Mouse (Mus musculus) hindbrain, embryonic 11.5 days (tissue): ENCODE results near the gene Clmn. TPM values are rescaled to one million over a fixed set of nuclear protein-coding genes. Genes with fewer than 3 reads are reported as not detected.

Source experiments
- ATAC-seq: fragments of 200-750 bp; cut with Nextera tagmentation; 2 replicates; pipeline ENCODE4 v1.8.0; 2017; ENCODE audit warnings: mild to moderate bottlenecking, moderate TSS enrichment, moderate library complexity; ENCODE audit not compliant: low FRiP score
- DNase-seq: peaks from one replicate; pipeline ENCODE4 v3.0.0-alpha.2; 2015; ENCODE audit warnings: low spot score
- H3K27ac ChIP-seq: fragments of 300-500 bp; sonication (generic); 2 replicates; pipeline ENCODE4 v1.5.1; 2014; ENCODE audit warnings: mild to moderate bottlenecking, low read depth, low read length
- H3K27me3 ChIP-seq: fragments of 300-500 bp; sonication (generic); 2 replicates; pipeline ENCODE4 v1.6.1; 2014; ENCODE audit warnings: mild to moderate bottlenecking, low read length, moderate library complexity, mixed read lengths; ENCODE audit not compliant: control insufficient read depth, insufficient read depth
- H3K36me3 ChIP-seq: fragments of 300-500 bp; sonication (generic); 2 replicates; pipeline ENCODE4 v1.6.1; 2014; ENCODE audit warnings: mild to moderate bottlenecking, low read length, moderate library complexity, mixed read lengths; ENCODE audit not compliant: control insufficient read depth, insufficient read depth
- H3K4me1 ChIP-seq: fragments of 300-500 bp; sonication (generic); replicated peaks from 2 replicates; pipeline ENCODE4 v1.6.1; 2014; ENCODE audit warnings: low read length, mixed read lengths; ENCODE audit not compliant: control insufficient read depth, insufficient read depth
- H3K4me2 ChIP-seq: fragments of 300-500 bp; sonication (generic); replicated peaks from 2 replicates; pipeline ENCODE4 v1.6.1; 2014; ENCODE audit warnings: mild to moderate bottlenecking, low read depth, low read length
- H3K4me3 ChIP-seq: fragments of 300-500 bp; sonication (generic); 2 replicates; pipeline ENCODE4 v1.5.1; 2014; ENCODE audit warnings: low read depth, low read length
- H3K9ac ChIP-seq: fragments of 300-500 bp; sonication (generic); 2 replicates; pipeline ENCODE4 v1.6.1; 2014; ENCODE audit warnings: low read depth, low read length
- H3K9me3 ChIP-seq: fragments of 300-500 bp; sonication (generic); 2 replicates; pipeline ENCODE4 v1.6.1; 2016; ENCODE audit warnings: low read length; ENCODE audit not compliant: control insufficient read depth
- WGBS: fragments of 180-500 bp; shearing (Covaris S2); extraction: QIAGEN DNeasy Blood & Tissue Kit; methylation state at CpG from one replicate; pipeline ENCODE4 v1.1.7; 2014; 5-methylcytosine and 5-hydroxymethylcytosine counted together
- polyA plus RNA-seq: library from polyadenylated mRNA; unstranded; fragments of >200 nt; fragmentation: Nextera tagmentation; extraction: Ambion mirVana; gene quantifications from 2 replicates; pipeline ENCODE4 v1.2.1, GENCODE M21; 2014

Gene Clmn
- polyA plus RNA-seq, 1 experiment from 2014 or later: 4.3 TPM

DNA sequence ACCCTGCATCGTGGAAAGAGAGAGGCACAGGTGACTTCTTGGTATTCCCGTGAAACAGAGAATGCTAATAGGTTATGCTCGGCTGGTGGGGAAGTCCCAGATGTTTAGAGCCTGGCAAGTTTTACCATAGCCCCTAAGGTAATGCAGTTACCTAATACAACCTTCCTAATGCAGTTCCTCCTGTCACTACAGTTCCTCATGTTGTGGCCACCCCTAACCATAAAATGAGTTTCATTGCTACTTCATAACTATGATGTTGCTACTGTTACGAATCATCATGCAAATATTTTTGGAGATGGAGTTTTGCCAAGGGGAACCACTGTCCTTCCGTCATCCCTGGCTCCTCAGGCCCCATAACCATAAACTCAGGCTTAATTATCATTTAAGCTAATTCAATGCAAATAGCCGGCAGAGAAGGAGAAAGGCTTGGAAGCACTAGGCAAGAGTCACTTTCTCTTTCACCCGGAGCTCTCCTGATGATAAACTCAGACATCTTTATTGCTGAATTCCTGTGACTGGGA is 53.9 kb downstream of the Clmn start:
- ATAC-seq: no peak
- 84% methylated on average over 7 of the region's 7 CpGs for WGBS
- H3K36me3 ChIP-seq: no peaks in the 10 kb centered on the region
- H3K27me3 ChIP-seq: no peaks in the 10 kb centered on the region
- no peak overlapping the region for H3K4me2 ChIP-seq
- DNase-seq: no peak
- no peak overlapping the region for H3K4me3 ChIP-seq
- H3K9me3 ChIP-seq: no peaks in the 10 kb centered on the region
- no peaks in the 10 kb centered on the region for H3K4me1 ChIP-seq
- H3K9ac ChIP-seq: no peak overlapping the region
- no peak overlapping the region for H3K27ac ChIP-seq

DNA sequence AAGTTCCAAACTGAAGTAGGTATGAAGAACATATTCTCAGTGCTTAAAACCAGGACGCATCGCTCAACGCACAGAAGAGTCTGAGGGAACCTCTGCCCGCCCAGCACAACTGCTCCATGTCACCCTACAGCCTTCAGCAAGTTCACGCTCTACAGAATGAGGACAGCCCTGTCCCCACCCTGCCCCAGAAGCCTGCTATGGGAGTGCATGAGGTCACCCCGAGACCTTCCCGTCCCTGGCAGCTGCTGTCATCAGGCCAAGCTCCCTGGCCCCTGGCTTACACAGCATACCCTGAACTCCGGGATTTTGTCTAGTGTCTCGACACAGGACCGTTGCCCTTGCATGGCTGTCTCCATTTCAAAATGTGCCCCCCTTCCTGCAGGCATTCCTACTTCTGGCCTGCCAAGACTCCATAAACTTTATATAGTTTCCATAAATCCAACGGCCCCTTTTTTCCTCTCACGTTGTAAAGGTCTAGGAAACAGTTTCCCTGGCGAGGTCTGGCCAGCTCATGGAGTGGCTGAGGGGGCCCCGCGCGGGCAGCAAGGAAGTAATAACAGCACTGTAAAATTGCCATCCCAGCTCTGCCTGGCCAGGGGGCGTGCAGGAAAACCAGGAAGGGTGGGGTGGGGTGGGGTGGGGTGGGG is 56.3 kb downstream of the Clmn start:
- Histone ChIP-seq H3K9ac (no peak overlapping the region), H3K27ac (no peak overlapping the region), H3K4me2 (no peak overlapping the region), H3K4me3 (no peak overlapping the region), H3K27me3 (no peaks in the 10 kb centered on the region), H3K36me3 (no peaks in the 10 kb centered on the region), H3K9me3 (no peaks in the 10 kb centered on the region), H3K4me1 (no peaks in the 10 kb centered on the region)
- no peak for DNase-seq
- WGBS: 89% methylated on average over 17 of the region's 17 CpGs
- no peak for ATAC-seq

DNA sequence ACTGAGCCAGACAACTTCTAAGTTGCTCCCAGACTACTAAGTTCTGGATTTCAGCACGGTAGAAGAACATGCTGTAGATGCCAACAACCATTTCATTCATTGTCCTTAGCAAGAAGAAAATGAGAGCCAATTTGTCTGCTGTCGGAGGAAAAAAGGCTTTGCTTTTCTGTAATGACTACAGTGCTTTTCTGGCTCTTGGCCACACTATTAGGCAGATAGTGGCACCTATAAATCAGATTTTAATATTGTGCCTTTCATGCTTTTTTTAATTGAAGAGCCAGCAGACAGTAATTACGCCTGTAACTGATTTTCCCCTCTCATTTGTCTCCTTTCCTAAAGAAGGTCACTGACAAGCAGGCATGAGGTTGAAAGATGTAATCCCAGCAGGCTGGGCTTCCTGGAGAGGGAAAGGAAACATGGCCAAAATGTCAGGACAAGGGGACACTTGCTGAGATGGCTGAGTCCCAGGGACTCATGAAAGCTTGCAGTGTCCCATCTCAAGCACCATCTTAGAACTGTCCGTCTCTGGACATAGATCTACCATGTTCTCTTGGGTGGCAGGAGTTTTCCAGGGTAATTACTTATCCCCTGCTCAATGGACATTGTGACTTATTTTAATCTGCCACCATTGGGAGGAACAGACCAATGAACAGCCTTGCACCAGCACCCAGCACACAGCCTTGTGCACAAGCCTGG is 58.0 kb downstream of the Clmn start:
- no peak overlapping the region for H3K27ac ChIP-seq
- ATAC-seq: no peak
- H3K27me3 ChIP-seq: no peaks in the 10 kb centered on the region
- no peak overlapping the region for H3K9ac ChIP-seq
- H3K4me2 ChIP-seq: no peak overlapping the region
- WGBS: 82% methylated on average over 4 of the region's 4 CpGs
- H3K9me3 ChIP-seq: no peaks in the 10 kb centered on the region
- no peak overlapping the region for H3K4me3 ChIP-seq
- no peaks in the 10 kb centered on the region for H3K4me1 ChIP-seq
- DNase-seq: no peak
- H3K36me3 ChIP-seq: no peaks in the 10 kb centered on the region

DNA sequence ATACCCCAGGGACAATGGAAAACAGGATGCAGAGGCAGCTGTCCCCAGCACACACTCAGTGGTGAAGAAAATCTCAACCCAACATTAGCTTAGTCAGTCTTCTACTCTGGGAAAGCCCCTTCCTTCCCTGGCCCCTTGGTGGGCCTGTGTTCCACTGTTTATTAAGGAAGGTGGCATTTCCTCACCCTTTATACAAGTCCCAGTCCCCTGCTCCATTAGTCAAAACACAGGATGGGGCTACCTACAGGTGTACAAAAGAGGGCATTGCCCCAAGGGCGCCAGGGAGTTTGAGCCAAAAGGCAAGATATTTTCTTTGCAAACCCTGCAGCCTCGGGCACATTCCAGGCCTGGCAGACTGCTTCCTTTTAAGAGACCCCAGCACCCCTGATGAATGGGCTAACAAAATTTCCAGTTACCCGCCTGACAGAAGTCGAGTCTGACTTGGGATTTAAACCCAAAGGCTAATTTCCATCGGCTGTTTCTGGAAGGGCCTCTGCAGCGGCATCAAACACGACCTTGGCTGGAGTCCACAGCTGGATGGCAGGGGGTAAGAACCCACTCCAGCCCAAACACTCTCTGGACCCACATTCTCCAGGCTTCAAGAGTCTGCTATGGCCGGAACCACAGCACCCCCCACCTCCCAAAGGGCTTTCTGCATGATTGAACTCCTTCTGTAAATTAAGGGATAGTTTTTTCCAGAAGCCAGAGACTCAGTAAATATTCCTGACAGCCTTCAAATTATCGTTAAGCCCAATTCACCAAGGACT is 63.2 kb downstream of the Clmn start:
- H3K4me3 ChIP-seq: no peak overlapping the region
- ATAC-seq (no peak), DNase-seq (no peak)
- no peak overlapping the region for H3K4me2 ChIP-seq
- H3K4me1 ChIP-seq: no peaks in the 10 kb centered on the region
- H3K36me3 ChIP-seq: no peaks in the 10 kb centered on the region
- H3K27ac ChIP-seq: no peak overlapping the region
- H3K9me3 ChIP-seq: peaks cover 5% of the 10 kb centered on the region; the same call in 1 of the 2 replicates
- WGBS: 68% methylated on average over 9 of the region's 9 CpGs
- no peaks in the 10 kb centered on the region for H3K27me3 ChIP-seq
- H3K9ac ChIP-seq: no peak overlapping the region

DNA sequence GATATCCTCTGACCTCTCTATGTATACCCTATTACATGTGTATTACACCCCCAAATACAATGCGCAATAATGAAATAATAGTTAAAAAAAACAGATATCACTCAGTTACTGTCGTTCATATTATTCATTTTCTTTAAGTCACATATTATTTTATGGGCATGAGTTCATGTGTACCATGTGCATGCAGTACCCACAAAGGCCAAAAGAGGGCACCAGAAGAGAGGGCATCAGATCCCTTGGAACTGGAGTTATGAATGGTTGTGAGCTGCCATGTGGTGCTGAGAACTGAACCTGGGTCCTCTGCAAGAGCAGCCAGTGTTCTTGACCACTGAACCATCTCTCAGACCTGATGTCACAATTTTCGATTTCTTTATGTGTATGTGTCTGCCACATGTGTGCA is 65.5 kb downstream of the Clmn start:
- H3K4me2 ChIP-seq: no peak overlapping the region
- 92% methylated on average over 3 of the region's 3 CpGs for WGBS
- H3K36me3 ChIP-seq: no peaks in the 10 kb centered on the region
- no peaks in the 10 kb centered on the region for H3K27me3 ChIP-seq
- DNase-seq: no peak
- no peaks in the 10 kb centered on the region for H3K4me1 ChIP-seq
- no peak overlapping the region for H3K27ac ChIP-seq
- H3K9ac ChIP-seq: no peak overlapping the region
- no peak for ATAC-seq
- peaks cover 5% of the 10 kb centered on the region; the same call in 1 of the 2 replicates for H3K9me3 ChIP-seq
- no peak overlapping the region for H3K4me3 ChIP-seq

DNA sequence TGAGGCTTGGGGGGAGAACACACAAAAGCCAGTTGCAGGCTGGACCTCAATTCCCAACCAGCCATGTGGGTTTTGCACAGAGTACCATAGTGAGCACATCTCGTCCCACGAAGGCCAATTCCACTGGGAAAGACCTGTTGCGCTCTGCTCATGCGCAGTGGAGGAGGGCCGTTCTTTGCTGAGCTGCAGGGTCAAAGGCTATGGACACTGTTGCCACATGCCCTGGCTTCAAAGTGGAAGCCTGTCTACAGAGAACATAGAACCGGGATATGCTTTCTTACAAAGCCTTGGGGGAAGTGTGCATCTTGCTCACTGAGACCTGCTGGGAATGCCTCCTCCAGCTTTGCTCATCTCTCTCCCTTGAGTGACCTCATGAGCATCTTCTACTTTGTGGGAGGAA is 67.0 kb downstream of the Clmn start:
- H3K4me1 ChIP-seq: no peaks in the 10 kb centered on the region
- H3K9me3 ChIP-seq: peaks cover 5% of the 10 kb centered on the region; the same call in 1 of the 2 replicates
- ATAC-seq: no peak
- 91% methylated on average over 6 of the region's 6 CpGs for WGBS
- H3K9ac ChIP-seq: no peak overlapping the region
- no peak for DNase-seq
- H3K36me3 ChIP-seq: no peaks in the 10 kb centered on the region
- no peak overlapping the region for H3K4me2 ChIP-seq
- no peaks in the 10 kb centered on the region for H3K27me3 ChIP-seq
- no peak overlapping the region for H3K4me3 ChIP-seq
- no peak overlapping the region for H3K27ac ChIP-seq

DNA sequence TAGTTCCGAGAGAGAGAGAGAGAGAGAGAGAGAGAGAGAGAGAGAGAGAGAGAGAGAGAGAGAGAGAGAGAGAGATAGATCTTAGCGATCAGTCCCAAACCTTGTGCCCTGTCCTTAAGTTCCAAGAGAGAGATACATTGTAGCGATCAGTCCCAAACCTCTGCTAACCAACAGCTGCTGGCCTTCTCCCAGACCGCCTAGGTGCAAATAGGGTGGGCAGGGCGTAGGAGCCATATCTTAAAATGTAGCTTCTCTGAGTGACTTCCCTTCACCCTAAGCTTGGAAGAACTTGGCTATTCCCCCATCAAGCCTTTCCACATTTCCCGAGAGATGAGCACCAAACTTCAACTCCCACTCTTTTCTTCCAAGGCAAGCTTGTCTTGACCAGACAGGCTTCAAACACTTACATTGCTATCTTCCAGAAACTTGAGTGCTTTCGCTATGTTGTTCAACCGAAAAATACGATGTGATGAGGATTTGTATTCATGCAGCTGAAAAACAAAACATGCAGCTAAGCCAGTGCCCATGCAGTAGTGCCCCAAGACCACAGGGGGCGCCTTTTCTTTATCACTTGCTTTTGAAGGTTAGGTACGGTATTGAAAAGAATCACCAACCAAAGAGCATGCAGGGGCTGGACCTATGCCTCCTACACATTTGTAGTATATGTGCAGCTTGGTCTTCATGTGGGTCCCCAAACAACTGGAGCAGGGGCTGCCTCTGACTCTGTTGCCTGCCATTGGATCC is 68.1 kb downstream of the Clmn start:
- WGBS: 84% methylated on average over 11 of the region's 11 CpGs
- Histone ChIP-seq H3K27me3 (no peaks in the 10 kb centered on the region), H3K4me2 (no peak overlapping the region), H3K27ac (no peak overlapping the region), H3K36me3 (no peaks in the 10 kb centered on the region), H3K4me1 (no peaks in the 10 kb centered on the region), H3K9ac (no peak overlapping the region), H3K4me3 (no peak overlapping the region), H3K9me3 (peaks cover 5% of the 10 kb centered on the region; the same call in 1 of the 2 replicates)
- DNase-seq (no peak), ATAC-seq (no peak)

DNA sequence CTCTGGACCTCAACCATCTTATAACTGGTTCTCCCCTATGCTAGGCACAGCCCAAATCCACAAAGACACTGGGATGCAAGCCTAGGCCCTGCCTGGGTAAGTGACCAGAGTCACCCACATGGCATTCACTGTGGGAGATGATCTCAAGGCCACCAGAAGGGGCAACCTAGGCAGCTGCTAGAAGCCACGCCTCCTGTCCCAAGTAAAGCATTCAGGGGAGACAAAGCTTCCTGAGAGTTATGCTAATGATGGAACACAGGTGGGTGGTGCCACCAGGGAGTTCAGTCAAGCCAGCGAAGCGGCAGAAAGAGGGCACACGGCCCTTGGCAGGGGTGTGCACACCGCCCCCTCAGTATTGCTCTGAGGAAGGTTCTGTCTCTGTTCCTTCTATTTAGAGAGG is 69.9 kb downstream of the Clmn start:
- ATAC-seq: no peak
- Histone ChIP-seq H3K36me3 (no peaks in the 10 kb centered on the region), H3K9me3 (peaks cover 5% of the 10 kb centered on the region; the same call in 1 of the 2 replicates), H3K4me3 (no peak overlapping the region), H3K27ac (no peak overlapping the region), H3K27me3 (no peaks in the 10 kb centered on the region), H3K9ac (no peak overlapping the region), H3K4me1 (no peaks in the 10 kb centered on the region), H3K4me2 (no peak overlapping the region)
- WGBS: 37% methylated on average over 5 of the region's 5 CpGs
- no peak for DNase-seq
